Comparison of ENCODE assay signal across 8 mouse cellular contexts in genomic region chr14:102980986-102981385, GRCm38 (mm10). TPM values are rescaled to one million over a fixed set of nuclear protein-coding genes. Genes with fewer than 3 reads are reported as not detected.
A peak's percentile ranks its signal among the peaks of the same experiment; 100 is the strongest.
DNase-seq lines count a peak whose midpoint lies in the region; ATAC-seq and TF ChIP-seq lines count a peak whose summit lies in the region.

No protein-coding gene starts in this region.

- no peak for TF ChIP-seq EP300 in stomach, postnatal 0 days (optimal IDR thresholded peaks at IDR 0.05)

- no peaks in the 10 kb centered on the region for H3K36me3 ChIP-seq in kidney, embryonic 14.5 days (ENCODE audit: control insufficient read depth, insufficient read depth, low read length)
- no peaks in the 10 kb centered on the region for H3K36me3 ChIP-seq in ES-E14 (ENCODE audit: control insufficient read depth, insufficient read depth, low read length, poor library complexity, severe bottlenecking)
- H3K36me3 ChIP-seq in forebrain, embryonic 15.5 days: no peaks in the 10 kb centered on the region
- no peaks in the 10 kb centered on the region for H3K36me3 ChIP-seq in liver, embryonic 11.5 days (ENCODE audit: control insufficient read depth, insufficient read depth, low read length)
- H3K36me3 ChIP-seq in stomach, postnatal 0 days (ENCODE audit: control insufficient read depth, insufficient read depth, low read length): no peaks in the 10 kb centered on the region

- H3K4me3 ChIP-seq in kidney, embryonic 14.5 days (ENCODE audit: low read length): peak overlapping the region; percentile 54
- peak overlapping the region; percentile 78 to 84 for H3K4me3 ChIP-seq in ES-E14 (ENCODE audit: insufficient read depth in 1 of 2, low read depth in 1 of 2, low read length in 2 of 2, poor library complexity in 1 of 2, severe bottlenecking in 1 of 2)
- H3K4me3 ChIP-seq in forebrain, embryonic 15.5 days: peak overlapping the region; percentile 82
- peak overlapping the region; percentile 69 for H3K4me3 ChIP-seq in liver, embryonic 11.5 days (ENCODE audit: low read depth, low read length)
- H3K4me3 ChIP-seq in stomach, postnatal 0 days (ENCODE audit: low read depth, low read length): peak overlapping the region; percentile 71

- H3K27me3 ChIP-seq in kidney, embryonic 14.5 days (ENCODE audit: control insufficient read depth, insufficient read depth, low read length): no peaks in the 10 kb centered on the region; the same call in 1 of the 2 replicates
- no peaks in the 10 kb centered on the region for H3K27me3 ChIP-seq in forebrain, embryonic 15.5 days
- peaks cover 11% of the 10 kb centered on the region; the same call in 1 of the 2 replicates for H3K27me3 ChIP-seq in liver, embryonic 11.5 days (replicated peaks; ENCODE audit: control insufficient read depth, insufficient read depth, low read length)
- H3K27me3 ChIP-seq in stomach, postnatal 0 days (ENCODE audit: control insufficient read depth, insufficient read depth, low read length): no peaks in the 10 kb centered on the region

- no peak for TF ChIP-seq CTCF in stomach, postnatal 0 days (IDR thresholded peaks at IDR 0.05; ENCODE audit: low read depth)

- in situ Hi-C loops in ES-E14 (cut with MboI; ENCODE audit: low sequenced_read_pairs in 2 of 2, unreplicated experiment in 2 of 2): no loop called here

- 6% methylated on average over 14 of the region's 14 CpGs for WGBS in kidney, embryonic 14.5 days
- 9% methylated on average over 14 of the region's 14 CpGs for WGBS in forebrain, embryonic 15.5 days
- WGBS in liver, embryonic 11.5 days: 7% methylated on average over 14 of the region's 14 CpGs
- 12% methylated on average over 14 of the region's 14 CpGs for WGBS in stomach, postnatal 0 days

- no peak for DNase-seq in kidney, adult 18-20 months
- peak; percentile 11 for DNase-seq in ES-E14 (ENCODE audit: low read depth, low spot score)
- no peak for DNase-seq in liver, embryonic 11.5 days (ENCODE audit: low spot score)
- no peak for DNase-seq in stomach, postnatal 0 days (ENCODE audit: low spot score)
- DNase-seq in adrenal gland, postnatal 10 days: no peak
- DNase-seq in T-cell, adult 2 months (ENCODE audit: low spot score): no peak

- ATAC-seq in kidney, embryonic 14.5 days (ENCODE audit: low FRiP score, low TSS enrichment): no peak
- no peak for ATAC-seq in forebrain, embryonic 15.5 days (replicated peaks)
- ATAC-seq in liver, embryonic 11.5 days (replicated peaks; ENCODE audit: low FRiP score): no peak
- no peak for ATAC-seq in stomach, postnatal 0 days (ENCODE audit: low FRiP score, low TSS enrichment)

- H3K27ac ChIP-seq in kidney, embryonic 14.5 days (ENCODE audit: low read depth, low read length): no peak overlapping the region
- no peak overlapping the region for H3K27ac ChIP-seq in ES-E14 (ENCODE audit: insufficient read depth, low read depth, low read length, poor library complexity, severe bottlenecking)
- H3K27ac ChIP-seq in forebrain, embryonic 15.5 days (replicated peaks): peak overlapping the region; percentile 75
- no peak overlapping the region for H3K27ac ChIP-seq in liver, embryonic 11.5 days (ENCODE audit: low read depth, low read length)
- peak overlapping the region; percentile 94; the same call in 1 of the 2 replicates for H3K27ac ChIP-seq in stomach, postnatal 0 days (replicated peaks)

- H3K4me2 ChIP-seq in kidney, embryonic 14.5 days (replicated peaks; ENCODE audit: low read depth, low read length): peak overlapping the region; percentile 82
- peak overlapping the region; percentile 95 for H3K4me2 ChIP-seq in forebrain, embryonic 15.5 days (replicated peaks)
- H3K4me2 ChIP-seq in liver, embryonic 11.5 days: peak overlapping the region; percentile 96
- H3K4me2 ChIP-seq in stomach, postnatal 0 days (replicated peaks; ENCODE audit: low read depth): peak overlapping the region; percentile 97

- H3K4me1 ChIP-seq in kidney, embryonic 14.5 days (ENCODE audit: control insufficient read depth, insufficient read depth, low read length): no peaks in the 10 kb centered on the region
- peaks cover 0 to 2% of the 10 kb centered on the region in 2 experiments; a peak in 2 of 4 replicates for H3K4me1 ChIP-seq in ES-E14 (ENCODE audit: control insufficient read depth in 2 of 2, insufficient read depth in 2 of 2, low read length in 2 of 2, poor library complexity in 1 of 2)
- peaks cover 16% of the 10 kb centered on the region for H3K4me1 ChIP-seq in forebrain, embryonic 15.5 days
- H3K4me1 ChIP-seq in liver, embryonic 11.5 days (replicated peaks; ENCODE audit: control insufficient read depth, insufficient read depth, low read length): peaks cover 3% of the 10 kb centered on the region; the same call in 1 of the 2 replicates
- 0 out of 2 replicates have a peak, but pooled peaks cover 2% of the 10 kb centered on the region for H3K4me1 ChIP-seq in stomach, postnatal 0 days (replicated peaks; ENCODE audit: control insufficient read depth, insufficient read depth)

- H3K9ac ChIP-seq in kidney, embryonic 14.5 days (ENCODE audit: low read depth, low read length): peak overlapping the region; percentile 71; the same call in 1 of the 2 replicates
- H3K9ac ChIP-seq in ES-E14 (ENCODE audit: insufficient read depth, low read depth, low read length, poor library complexity, severe bottlenecking): peak overlapping the region; percentile 81; the same call in 1 of the 2 replicates
- H3K9ac ChIP-seq in forebrain, embryonic 15.5 days (replicated peaks): peak overlapping the region; percentile 77
- peak overlapping the region; percentile 68; the same call in 1 of the 2 replicates for H3K9ac ChIP-seq in liver, embryonic 11.5 days (ENCODE audit: low read depth, low read length)
- H3K9ac ChIP-seq in stomach, postnatal 0 days (ENCODE audit: low read length): peak overlapping the region; percentile 78

- H3K9me3 ChIP-seq in kidney, embryonic 14.5 days (ENCODE audit: control insufficient read depth, low read length): no peaks in the 10 kb centered on the region
- no peaks in the 10 kb centered on the region for H3K9me3 ChIP-seq in ES-E14 (ENCODE audit: control insufficient read depth, insufficient read depth, low read depth, low read length)
- no peaks in the 10 kb centered on the region for H3K9me3 ChIP-seq in forebrain, embryonic 15.5 days
- no peaks in the 10 kb centered on the region for H3K9me3 ChIP-seq in liver, embryonic 11.5 days (ENCODE audit: control insufficient read depth, low read length)
- no peaks in the 10 kb centered on the region for H3K9me3 ChIP-seq in stomach, postnatal 0 days (ENCODE audit: control insufficient read depth, low read length)

TF ChIP-seq in ES-E14, 5 proteins besides CTCF, POLR2A, EP300 and RAD21:
- no peak for TF ChIP-seq ZNF384 (IDR thresholded peaks at IDR 0.05; ENCODE audit: low read depth, low read length)
- TF ChIP-seq MAFK (IDR thresholded peaks at IDR 0.05; ENCODE audit: insufficient read depth, low read depth, low read length): no peak
- TF ChIP-seq HCFC1 (IDR thresholded peaks at IDR 0.05; ENCODE audit: borderline replicate concordance, insufficient read depth, low read length): no peak
- no peak for TF ChIP-seq CHD2 (IDR thresholded peaks at IDR 0.05; ENCODE audit: low read depth, low read length)
- TF ChIP-seq ZC3H11A (IDR thresholded peaks at IDR 0.05; ENCODE audit: borderline replicate concordance, low read depth, low read length): no peak

RNA-seq across cellular contexts. Expression of gene Kctd12, which starts 1.5 kb away (rescaled TPM):
- polyA plus RNA-seq in kidney, embryonic 14.5 days (2014; fragmentation: Nextera tagmentation; extraction: Ambion mirVana): 8.3 and 13.4 TPM in 2 replicates
- 2.5 and 2.7 TPM in 2 replicates for total RNA-seq in ES-E14 (2012; rRNA removed)
- polyA plus RNA-seq in forebrain, embryonic 15.5 days (2015; fragmentation: Nextera tagmentation; extraction: Ambion mirVana): 10.9 and 12.7 TPM in 2 replicates
- polyA plus RNA-seq in liver, embryonic 11.5 days (2014; fragmentation: Nextera tagmentation; extraction: Ambion mirVana): 5.8 TPM in 2 replicates
- polyA plus RNA-seq in stomach, postnatal 0 days (2015; fragmentation: Nextera tagmentation; extraction: Ambion mirVana): 6.1 and 8.1 TPM in 2 replicates
- 10 to 100 TPM; 55.1 to 55.2 TPM for total RNA-seq in adrenal gland, postnatal 10 days (2021)

Comparison
In these comparisons a context has a peak if more than half of its experiments do, and no peak if none do; other contexts are left out.
1. H3K27ac ChIP-seq: peak in forebrain, embryonic 15.5 days (single experiment) and stomach, postnatal 0 days (single experiment); none in kidney, embryonic 14.5 days (single experiment), ES-E14 (single experiment) and liver, embryonic 11.5 days (single experiment).
2. Peak in every context shown above with its lines, with median percentiles within 50 percentile points of each other: H3K4me2 ChIP-seq, H3K4me3 ChIP-seq and H3K9ac ChIP-seq.